Mouse (Mus musculus) liver, embryonic 14.5 days (tissue): ENCODE measurements around the gene Gm16223.

Source experiments
- CTCF ChIP-seq: IDR thresholded peaks from 2 replicates; pipeline ENCODE4 v1.5.1; 2016; ENCODE audit warnings: antibody characterized with exemption, low read depth, control low read depth
- EP300 ChIP-seq: IDR thresholded peaks from 2 replicates; pipeline ENCODE4 v1.6.1; 2016; ENCODE audit warnings: antibody characterized with exemption, low read depth

- TF ChIP-seq EP300 = no peak
- no peak for TF ChIP-seq CTCF
Observed at GRCm38 (mm10) chr5:42166311-42166710, 98.6 kb downstream of the Gm16223 start.
